Mouse (Mus musculus) hindbrain, embryonic 14.5 days (tissue): ENCODE measurements around the gene Fbxw8. TPM values are rescaled to one million over a fixed set of nuclear protein-coding genes. Genes with fewer than 3 reads are reported as not detected.
A peak's percentile ranks its signal among the peaks of the same experiment; 100 is the strongest.

Source experiments
- ATAC-seq: fragments of 200-750 bp; cut with Nextera tagmentation; 2 replicates; pipeline ENCODE4 v1.8.0; 2017; ENCODE audit warnings: moderate number of reproducible peaks, mild to moderate bottlenecking, moderate TSS enrichment, moderate library complexity; ENCODE audit not compliant: low FRiP score
- DNase-seq: peaks from one replicate; pipeline ENCODE4 v3.0.0-alpha.2; 2015; ENCODE audit warnings: low spot score
- H3K27ac ChIP-seq: fragments of 300-500 bp; sonication (generic); 2 replicates; pipeline ENCODE4 v1.5.1; 2014; ENCODE audit warnings: mild to moderate bottlenecking, moderate library complexity
- H3K27me3 ChIP-seq: fragments of 300-500 bp; sonication (generic); 2 replicates; pipeline ENCODE4 v1.6.1; 2014; ENCODE audit warnings: mild to moderate bottlenecking, low read length, mixed read lengths; ENCODE audit not compliant: control insufficient read depth, insufficient read depth
- H3K36me3 ChIP-seq: fragments of 300-500 bp; sonication (generic); replicated peaks from 2 replicates; pipeline ENCODE4 v1.6.1; 2014; ENCODE audit not compliant: control insufficient read depth, insufficient read depth
- H3K4me1 ChIP-seq: fragments of 300-500 bp; sonication (generic); replicated peaks from 2 replicates; pipeline ENCODE4 v1.6.1; 2014; ENCODE audit warnings: antibody characterized with exemption, low read length, mixed read lengths; ENCODE audit not compliant: control insufficient read depth, insufficient read depth
- H3K4me2 ChIP-seq: fragments of 300-500 bp; sonication (generic); replicated peaks from 2 replicates; pipeline ENCODE4 v1.6.1; 2014; ENCODE audit warnings: mild to moderate bottlenecking, moderate library complexity
- H3K4me3 ChIP-seq: fragments of 300-500 bp; sonication (generic); replicated peaks from 2 replicates; pipeline ENCODE4 v1.5.1; 2014; ENCODE audit warnings: mild to moderate bottlenecking, low read length
- H3K9ac ChIP-seq: fragments of 300-500 bp; sonication (generic); 2 replicates; pipeline ENCODE4 v1.6.1; 2014
- H3K9me3 ChIP-seq: fragments of 300-500 bp; sonication (generic); 2 replicates; pipeline ENCODE4 v1.6.1; 2016; ENCODE audit warnings: low read length; ENCODE audit not compliant: control insufficient read depth
- WGBS: fragments of 180-500 bp; shearing (Covaris S2); extraction: QIAGEN DNeasy Blood & Tissue Kit; methylation state at CpG from one replicate; pipeline ENCODE4 v1.1.7; 2014; 5-methylcytosine and 5-hydroxymethylcytosine counted together
- polyA plus RNA-seq: library from polyadenylated mRNA; unstranded; fragments of >200 nt; fragmentation: Nextera tagmentation; extraction: Ambion mirVana; gene quantifications from 2 replicates; pipeline ENCODE4 v1.2.1, GENCODE M21; 2014

The Fbxw8 gene
- polyA plus RNA-seq, 1 experiment from 2014 or later = 21.0 TPM

DNA sequence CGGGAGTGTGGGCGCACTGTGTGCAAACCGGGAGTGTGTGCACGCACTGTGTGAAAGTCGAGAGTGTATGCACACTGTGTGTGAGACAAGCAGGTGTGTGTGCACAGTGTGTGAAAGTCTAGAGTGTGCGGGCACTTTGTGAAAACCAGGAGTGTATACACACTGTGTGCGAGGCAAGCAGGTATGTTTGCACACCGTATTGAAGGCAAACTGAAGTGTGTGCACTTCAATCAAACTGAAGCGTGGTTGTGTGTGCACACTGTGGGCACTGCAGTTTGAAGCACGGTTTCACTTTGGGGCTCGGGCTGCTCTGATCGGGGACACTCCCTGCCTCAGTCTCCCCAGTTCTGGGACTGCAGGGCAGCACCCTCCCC, 126.2 kb downstream of the Fbxw8 start:
- no peak; the same call in 1 of the 2 replicates for ATAC-seq
- WGBS = 6% methylated on average over 12 of the region's 12 CpGs
- Histone ChIP-seq H3K4me1 (peaks cover 28% of the 10 kb centered on the region), H3K9ac (no peak overlapping the region), H3K27ac (no peak overlapping the region), H3K4me3 (peak overlapping the region; percentile 54), H3K9me3 (no peaks in the 10 kb centered on the region), H3K4me2 (peak overlapping the region; percentile 86), H3K27me3 (peaks cover 57% of the 10 kb centered on the region), H3K36me3 (no peaks in the 10 kb centered on the region)
- no peak for DNase-seq

DNA sequence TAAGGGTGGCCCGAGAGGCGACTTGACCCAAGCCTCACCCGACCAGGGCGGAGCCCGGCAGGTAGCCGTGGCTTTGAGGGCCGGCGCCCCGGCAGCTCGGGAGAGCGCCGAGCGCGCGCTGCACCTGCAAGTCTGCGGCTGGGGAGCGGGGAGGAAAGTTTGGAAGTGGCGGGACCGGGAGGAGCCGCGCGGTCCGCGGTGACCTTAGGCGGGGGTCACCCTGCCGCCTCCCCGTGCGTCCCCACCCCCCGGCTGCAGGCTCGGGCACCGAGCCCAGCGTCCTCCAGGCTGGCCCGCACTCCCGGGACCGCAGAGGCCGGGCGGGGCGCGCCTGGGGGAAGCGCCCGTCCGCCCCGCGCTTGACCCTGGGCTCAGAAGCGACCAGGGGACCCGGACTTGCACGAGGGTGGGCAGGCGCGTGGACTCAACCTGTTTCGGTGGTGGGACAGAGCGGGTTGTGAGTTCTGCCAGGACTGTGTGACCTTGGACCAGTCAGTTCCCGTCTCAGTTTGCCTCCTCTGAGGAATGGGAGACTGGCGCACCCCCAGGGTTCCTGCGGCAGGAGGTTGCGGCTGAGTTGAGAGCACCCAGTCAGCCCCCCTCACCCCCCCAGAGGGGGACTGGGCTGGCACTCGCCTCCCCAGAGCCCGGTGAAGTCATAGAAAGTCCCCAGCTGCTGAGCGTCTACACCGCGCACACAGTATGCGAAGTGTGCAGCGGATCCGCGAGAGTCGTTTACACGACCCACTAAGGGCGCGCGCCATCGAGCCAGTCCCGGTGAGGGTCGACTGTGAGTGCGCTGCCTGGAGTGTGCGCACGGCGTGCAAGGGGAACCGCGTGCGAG, 126.9 kb downstream of the Fbxw8 start:
- Histone ChIP-seq H3K27me3 (peaks cover 57% of the 10 kb centered on the region), H3K27ac (no peak overlapping the region), H3K4me1 (peaks cover 28% of the 10 kb centered on the region), H3K36me3 (no peaks in the 10 kb centered on the region), H3K4me2 (peak overlapping the region; percentile 86), H3K9me3 (no peaks in the 10 kb centered on the region), H3K4me3 (peak overlapping the region; percentile 54), H3K9ac (peak overlapping the region; percentile 62; the same call in 1 of the 2 replicates)
- 1% methylated on average over 52 of the region's 79 CpGs for WGBS
- ATAC-seq (no peak), DNase-seq (no peak)

DNA sequence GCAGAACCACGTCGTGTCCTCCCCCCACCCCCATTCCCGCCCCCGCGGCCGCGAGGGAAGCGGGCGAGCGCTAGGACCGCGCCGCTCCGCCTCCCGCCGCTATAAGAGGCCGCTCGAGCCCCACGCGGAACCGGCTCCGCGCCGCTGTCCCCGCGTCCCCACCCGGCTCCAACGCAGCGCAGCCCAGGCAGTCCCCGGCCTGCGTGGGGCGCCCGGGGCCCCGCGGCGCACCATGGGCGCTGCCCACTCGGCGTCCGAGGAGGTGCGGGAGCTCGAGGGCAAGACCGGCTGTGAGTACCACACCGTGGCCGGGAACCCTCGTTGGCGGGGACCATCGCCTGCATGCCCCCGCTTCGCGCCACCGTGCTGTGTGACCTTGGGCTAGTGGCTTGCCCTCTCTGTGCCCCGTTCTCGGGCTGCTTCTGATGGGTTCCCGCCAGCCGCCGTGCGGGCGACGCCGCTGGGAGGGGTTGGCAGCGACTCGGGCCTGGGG, 127.5 kb downstream of the Fbxw8 start, which contains the start of gene Tesc:
Gene Tesc, plus strand, starts transcription at position 46 of the 493 bp plus-strand sequence.
- H3K9ac ChIP-seq = peak within 1 kb of the TSS; percentile 62
- ATAC-seq (no peak), DNase-seq (no peak)
- peaks cover 28% of the 10 kb centered on the region for H3K4me1 ChIP-seq
- H3K27me3 ChIP-seq = peaks cover 57% of the 10 kb centered on the region
- no peak within 1 kb of the TSS for H3K27ac ChIP-seq
- WGBS = under 1% methylated on average over 60 of the region's 63 CpGs
- no peaks in the 10 kb centered on the region for H3K36me3 ChIP-seq
- no peaks in the 10 kb centered on the region for H3K9me3 ChIP-seq
- H3K4me3 ChIP-seq = peak within 1 kb of the TSS; percentile 54
- H3K4me2 ChIP-seq = peak within 1 kb of the TSS; percentile 86

- ATAC-seq = no peak
Measured at GRCm38 (mm10) chr5:118027101-118027697, 128.1 kb downstream of the Fbxw8 start.

DNA sequence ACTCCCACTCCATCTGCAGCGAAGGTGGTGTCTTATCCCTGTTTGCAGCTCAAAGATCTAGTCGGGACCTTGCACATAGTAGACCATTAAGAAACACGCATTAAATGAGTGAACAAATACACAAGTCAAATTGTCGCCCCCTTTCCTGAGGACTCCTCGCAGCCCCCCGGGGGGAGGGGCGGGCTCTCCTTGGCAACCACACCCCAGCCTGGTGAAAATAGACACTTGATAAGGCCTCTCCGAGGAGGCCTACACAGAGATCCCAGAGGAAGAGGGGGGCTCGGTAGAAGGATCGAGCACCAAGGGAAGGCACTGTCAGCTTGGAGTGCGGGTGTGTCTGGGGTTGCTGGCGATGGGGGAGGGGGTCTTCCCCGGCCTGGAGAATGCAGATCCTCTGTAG, 128.9 kb downstream of the Fbxw8 start:
- Histone ChIP-seq H3K27ac (no peak overlapping the region), H3K4me3 (no peak overlapping the region), H3K36me3 (no peaks in the 10 kb centered on the region), H3K4me1 (peaks cover 28% of the 10 kb centered on the region), H3K9ac (no peak overlapping the region), H3K27me3 (peaks cover 57% of the 10 kb centered on the region), H3K4me2 (0 out of 2 replicates have a peak overlapping the region, but pooled peaks have one; percentile 86), H3K9me3 (no peaks in the 10 kb centered on the region)
- DNase-seq (no peak), ATAC-seq (no peak)
- WGBS = 1% methylated on average over 13 of the region's 13 CpGs

More at GRCm38 (mm10) chr5:118027101-118027697, 128.1 kb downstream of the Fbxw8 start:
- Histone ChIP-seq H3K4me2 (peak overlapping the region; percentile 86), H3K4me1 (peaks cover 28% of the 10 kb centered on the region), H3K9me3 (no peaks in the 10 kb centered on the region), H3K36me3 (no peaks in the 10 kb centered on the region), H3K4me3 (peak overlapping the region; percentile 54), H3K9ac (peak overlapping the region; percentile 62), H3K27ac (no peak overlapping the region), H3K27me3 (peaks cover 57% of the 10 kb centered on the region)
- WGBS = 1% methylated on average over 39 of the region's 39 CpGs
- DNase-seq = no peak

GRCm38 (mm10) chr5:118025880-118026279, 129.4 kb downstream of the Fbxw8 start:
- Histone ChIP-seq H3K4me3 (no peak overlapping the region), H3K9ac (no peak overlapping the region), H3K36me3 (no peaks in the 10 kb centered on the region), H3K27me3 (peaks cover 53% of the 10 kb centered on the region), H3K4me2 (no peak overlapping the region), H3K4me1 (peaks cover 28% of the 10 kb centered on the region), H3K9me3 (no peaks in the 10 kb centered on the region), H3K27ac (no peak overlapping the region)
- DNase-seq = no peak
- no peak for ATAC-seq
- whole genome bisulfite sequencing = 2% methylated on average over 12 of the region's 12 CpGs

GRCm38 (mm10) chr5:118023053-118023452, 132.2 kb downstream of the Fbxw8 start:
- Histone ChIP-seq H3K36me3 (no peaks in the 10 kb centered on the region), H3K4me2 (no peak overlapping the region), H3K9me3 (no peaks in the 10 kb centered on the region), H3K4me1 (peaks cover 14% of the 10 kb centered on the region), H3K27ac (no peak overlapping the region), H3K4me3 (no peak overlapping the region), H3K9ac (no peak overlapping the region), H3K27me3 (peaks cover 25% of the 10 kb centered on the region)
- no peak for DNase-seq
- ATAC-seq = no peak
- WGBS = 82% methylated on average over 3 of the region's 3 CpGs

GRCm38 (mm10) chr5:118019905-118020304, 135.4 kb downstream of the Fbxw8 start:
- Histone ChIP-seq H3K9me3 (no peaks in the 10 kb centered on the region), H3K27me3 (no peaks in the 10 kb centered on the region), H3K4me2 (no peak overlapping the region), H3K9ac (no peak overlapping the region), H3K4me1 (peaks cover 3% of the 10 kb centered on the region; the same call in 1 of the 2 replicates), H3K27ac (no peak overlapping the region), H3K4me3 (no peak overlapping the region), H3K36me3 (no peaks in the 10 kb centered on the region)
- ATAC-seq = no peak
- 69% methylated on average over 11 of the region's 11 CpGs for WGBS
- no peak for DNase-seq

GRCm38 (mm10) chr5:118017527-118017926, 137.7 kb downstream of the Fbxw8 start:
- ATAC-seq (no peak), DNase-seq (no peak)
- no peaks in the 10 kb centered on the region for H3K27me3 ChIP-seq
- 77% methylated on average over 5 of the region's 5 CpGs for WGBS
- H3K9ac ChIP-seq = no peak overlapping the region
- no peak overlapping the region for H3K27ac ChIP-seq
- H3K4me3 ChIP-seq = no peak overlapping the region
- peaks cover 3% of the 10 kb centered on the region; the same call in 1 of the 2 replicates for H3K4me1 ChIP-seq
- H3K9me3 ChIP-seq = no peaks in the 10 kb centered on the region
- H3K36me3 ChIP-seq = no peaks in the 10 kb centered on the region
- H3K4me2 ChIP-seq = no peak overlapping the region
